Mouse (Mus musculus): ENCODE results near the gene Emp1.

- TF ChIP-seq CTCF (IDR thresholded peaks at IDR 0.05; ENCODE audit: control insufficient read depth, insufficient read depth, insufficient read length), result no peak
- peak; percentile 91 for TF ChIP-seq MAX (IDR thresholded peaks at IDR 0.05)
- no peak for TF ChIP-seq CEBPB (IDR thresholded peaks at IDR 0.05; ENCODE audit: low read depth)
- TF ChIP-seq MYOG (IDR thresholded peaks at IDR 0.05; ENCODE audit: control insufficient read depth, extremely low read depth, insufficient read length), result no peak
- TF ChIP-seq USF1 (IDR thresholded peaks at IDR 0.05; ENCODE audit: low read depth), result no peak
Measured at GRCm38 (mm10) chr6:135351638-135352302, 10.6 kb upstream of the Emp1 start.

Data from C2C12 (cell line).